Mouse (Mus musculus) myocyte (in vitro differentiated cells): ENCODE results near the gene Gm17409. TPM values are rescaled to one million over a fixed set of nuclear protein-coding genes. Genes with fewer than 3 reads are reported as not detected.

ENCODE experiments used
- H3K27me3 ChIP-seq: one replicate; pipeline ENCODE4 v1.6.1; 2011; ENCODE audit not compliant: control insufficient read depth, insufficient read depth, insufficient read length
- H3K36me3 ChIP-seq: one replicate; pipeline ENCODE4 v1.6.1; 2011; ENCODE audit not compliant: control insufficient read depth, insufficient read depth
- H3K4me2 ChIP-seq: one replicate; pipeline ENCODE4 v1.6.1; 2011; ENCODE audit warnings: low read depth, control low read depth
- H3K4me3 ChIP-seq: one replicate; pipeline ENCODE4 v1.5.1; 2011; ENCODE audit warnings: mild to moderate bottlenecking, control low read depth, moderate library complexity
- H3K79me2 ChIP-seq: one replicate; pipeline ENCODE4 v1.6.1; 2011; ENCODE audit not compliant: control insufficient read depth, insufficient read depth
- H3ac ChIP-seq: one replicate; pipeline ENCODE4 v1.6.1; 2011; ENCODE audit not compliant: control insufficient read depth, insufficient read length
- CEBPB ChIP-seq: IDR thresholded peaks from 2 replicates; pipeline ENCODE4 v1.6.1; 2011; ENCODE audit warnings: mild to moderate bottlenecking, moderate library complexity; ENCODE audit not compliant: poor library complexity, insufficient read depth, severe bottlenecking
- E2F4 ChIP-seq: IDR thresholded peaks from one replicate; pipeline ENCODE4 v1.6.1; 2011; ENCODE audit warnings: mild to moderate bottlenecking, control low read depth, moderate library complexity; ENCODE audit not compliant: insufficient read depth
- MAX ChIP-seq: IDR thresholded peaks from one replicate; pipeline ENCODE4 v1.6.1; 2011; ENCODE audit warnings: low read depth, mild to moderate bottlenecking, control low read depth
- MYOD1 ChIP-seq, 3 experiments: IDR thresholded peaks; one replicate each; pipeline ENCODE4 v1.6.1; 2011; ENCODE audit warnings: control low read depth in 2 of 3, low read depth in 2 of 3, mild to moderate bottlenecking in 2 of 3, moderate library complexity in 1 of 3; ENCODE audit not compliant: insufficient read length in 2 of 3, control insufficient read depth in 1 of 3
- MYOG ChIP-seq, 3 experiments: IDR thresholded peaks; one replicate each; pipeline ENCODE4 v1.6.1; 2011; ENCODE audit warnings: control low read depth in 2 of 3, low read depth in 2 of 3, mild to moderate bottlenecking in 2 of 3; ENCODE audit not compliant: insufficient read length in 2 of 3, control insufficient read depth in 1 of 3, insufficient read depth in 1 of 3
- POLR2A ChIP-seq: IDR thresholded peaks from one replicate; pipeline ENCODE4 v1.6.1; 2011; ENCODE audit warnings: low read depth, mild to moderate bottlenecking, control low read depth, moderate library complexity; ENCODE audit not compliant: insufficient read length
- POLR2AphosphoS2 ChIP-seq: IDR thresholded peaks from one replicate; pipeline ENCODE4 v1.6.1; 2011; ENCODE audit warnings: low read depth, control low read depth; ENCODE audit not compliant: insufficient read length
- REST ChIP-seq: IDR thresholded peaks from one replicate; pipeline ENCODE4 v1.6.1; 2011; ENCODE audit warnings: mild to moderate bottlenecking, control low read depth, moderate library complexity; ENCODE audit not compliant: insufficient read depth, insufficient read length
- SRF ChIP-seq: IDR thresholded peaks from one replicate; pipeline ENCODE4 v1.6.1; 2011; ENCODE audit warnings: low read depth; ENCODE audit not compliant: control insufficient read depth, insufficient read length
- TCF12 ChIP-seq: IDR thresholded peaks from one replicate; pipeline ENCODE4 v1.6.1; 2011; ENCODE audit warnings: mild to moderate bottlenecking, control low read depth; ENCODE audit not compliant: poor library complexity, insufficient read depth, severe bottlenecking
- TCF3 ChIP-seq: IDR thresholded peaks from one replicate; pipeline ENCODE4 v1.6.1; 2011; ENCODE audit warnings: low read depth, control low read depth; ENCODE audit not compliant: insufficient read length
- USF1 ChIP-seq: IDR thresholded peaks from one replicate; pipeline ENCODE4 v1.6.1; 2011; ENCODE audit warnings: low read depth, mild to moderate bottlenecking, control low read depth, moderate library complexity
- polyA plus RNA-seq: library from polyadenylated mRNA; unstranded; fragments of >200 nt; fragmentation: generic; extraction: Trizol; gene quantifications from one replicate; pipeline ENCODE4 v1.2.1, GENCODE M21; 2012; ENCODE audit warnings: missing spikeins

Gm17409 gene
- polyA plus RNA-seq, 1 experiment, result not detected

DNA sequence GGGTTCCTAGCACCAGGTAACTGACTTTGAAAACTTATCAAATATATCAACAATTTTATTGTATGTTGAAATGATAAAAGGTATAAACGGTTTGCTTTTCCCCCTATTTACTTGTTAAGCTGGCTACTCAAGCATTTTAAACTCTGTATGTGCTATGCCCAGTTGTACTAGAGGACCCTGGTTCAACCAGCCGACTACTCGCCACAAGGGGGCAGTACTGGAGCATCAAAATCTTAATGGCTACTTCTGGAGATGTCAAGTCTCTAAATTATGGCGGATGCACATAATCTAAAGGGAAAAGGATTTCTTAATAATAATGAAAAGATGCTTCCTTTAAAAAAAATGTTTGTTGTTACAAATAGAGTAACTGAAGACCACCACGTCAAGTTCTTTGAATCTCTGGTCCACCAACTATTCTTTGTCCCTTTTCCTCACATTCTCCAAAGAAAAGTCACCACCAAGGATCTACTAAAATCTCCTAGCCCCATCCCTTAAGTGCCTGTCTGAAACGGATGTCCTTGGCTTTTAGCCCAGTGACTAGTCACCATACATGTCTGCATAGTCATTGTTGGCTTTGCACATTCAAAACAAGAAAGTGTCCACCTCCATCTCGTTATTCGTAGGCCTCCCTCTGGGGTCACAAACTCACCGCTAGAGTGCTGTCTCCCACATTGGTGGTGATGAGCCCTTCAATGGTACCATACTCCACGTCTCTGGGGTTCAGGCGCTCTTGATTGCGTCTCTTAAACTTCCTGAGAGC lies 7.2 kb downstream of the Gm17409 start:
- Histone ChIP-seq H3ac (no peak overlapping the region), H3K27me3 (no peaks in the 10 kb centered on the region), H3K4me2 (no peak overlapping the region), H3K79me2 (peaks cover 24% of the 10 kb centered on the region), H3K36me3 (peaks cover 36% of the 10 kb centered on the region), H3K4me3 (no peak overlapping the region)
- TF ChIP-seq TCF3 (no peak), SRF (no peak), REST (no peak), USF1 (no peak), MYOG (IDR thresholded peaks at IDR 0.05; ENCODE audit: control insufficient read depth in 1 of 3, insufficient read depth in 1 of 3, insufficient read length in 2 of 3, low read depth in 2 of 3) (no peak), POLR2A (no peak), E2F4 (no peak), MYOD1 (IDR thresholded peaks at IDR 0.05; ENCODE audit: control insufficient read depth in 1 of 3, insufficient read length in 2 of 3, low read depth in 2 of 3) (no peak), CEBPB (no peak), TCF12 (no peak), POLR2AphosphoS2 (no peak), MAX (no peak)

DNA sequence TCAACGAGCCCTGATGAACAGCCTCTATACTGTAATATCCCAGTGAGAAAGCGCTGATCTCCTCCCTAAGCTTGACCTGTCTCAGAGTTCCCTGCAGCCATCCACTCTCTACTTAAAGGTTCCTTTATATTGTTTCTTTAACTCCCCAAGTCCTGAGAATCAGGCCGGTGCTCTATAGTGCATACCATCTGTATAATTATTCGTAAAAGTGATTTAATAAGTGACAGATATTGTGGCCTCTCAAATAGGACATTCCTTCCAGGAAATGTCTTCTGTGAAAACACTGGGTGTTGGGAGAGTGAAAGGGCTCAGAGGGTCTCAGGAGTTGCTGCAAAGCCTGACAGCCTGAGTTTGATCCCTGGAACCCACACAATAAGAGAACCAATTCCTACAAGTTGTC lies 8.2 kb downstream of the Gm17409 start:
- Histone ChIP-seq H3K4me3 (no peak overlapping the region), H3ac (no peak overlapping the region), H3K36me3 (peaks cover 31% of the 10 kb centered on the region), H3K27me3 (no peaks in the 10 kb centered on the region), H3K4me2 (no peak overlapping the region), H3K79me2 (peaks cover 34% of the 10 kb centered on the region)
- TF ChIP-seq SRF, result no peak
- TF ChIP-seq MYOD1 (IDR thresholded peaks at IDR 0.05; ENCODE audit: control insufficient read depth in 1 of 3, insufficient read length in 2 of 3, low read depth in 2 of 3), result no peak
- no peak for TF ChIP-seq E2F4
- no peak for TF ChIP-seq MYOG (IDR thresholded peaks at IDR 0.05; ENCODE audit: control insufficient read depth in 1 of 3, insufficient read depth in 1 of 3, insufficient read length in 2 of 3, low read depth in 2 of 3)
- no peak for TF ChIP-seq CEBPB
- TF ChIP-seq POLR2AphosphoS2, result no peak
- no peak for TF ChIP-seq POLR2A
- TF ChIP-seq USF1, result no peak
- TF ChIP-seq MAX, result no peak
- TF ChIP-seq TCF3, result no peak
- no peak for TF ChIP-seq REST
- no peak for TF ChIP-seq TCF12

DNA sequence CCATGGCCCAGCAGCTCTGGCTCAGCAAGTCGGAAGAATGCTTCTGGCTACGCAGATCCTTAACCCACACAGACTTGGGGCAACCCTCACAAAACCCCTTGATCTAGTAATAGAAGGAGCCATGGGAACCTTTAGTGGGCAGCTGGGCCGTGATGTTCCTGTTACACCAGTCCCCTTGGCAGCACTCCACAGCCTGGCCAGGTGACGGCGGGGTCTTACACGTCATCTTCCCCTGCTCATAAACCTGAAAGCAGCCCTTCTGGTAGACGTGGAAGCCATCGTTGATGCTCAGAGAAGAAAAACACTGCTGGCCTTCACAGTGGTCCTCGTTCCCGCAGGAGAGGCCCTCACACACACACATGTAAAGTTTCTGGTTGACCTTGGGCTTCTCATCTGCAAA lies 9.6 kb downstream of the Gm17409 start:
- H3K79me2 ChIP-seq, result peaks cover 43% of the 10 kb centered on the region
- no peak overlapping the region for H3K4me2 ChIP-seq
- TF ChIP-seq TCF12 (no peak), TCF3 (no peak), E2F4 (no peak), MYOD1 (IDR thresholded peaks at IDR 0.05; ENCODE audit: control insufficient read depth in 1 of 3, insufficient read length in 2 of 3, low read depth in 2 of 3) (no peak), MAX (no peak), MYOG (IDR thresholded peaks at IDR 0.05; ENCODE audit: control insufficient read depth in 1 of 3, insufficient read depth in 1 of 3, insufficient read length in 2 of 3, low read depth in 2 of 3) (no peak)
- no peaks in the 10 kb centered on the region for H3K27me3 ChIP-seq
- no peak overlapping the region for H3K4me3 ChIP-seq
- peaks cover 23% of the 10 kb centered on the region for H3K36me3 ChIP-seq
- H3ac ChIP-seq, result no peak overlapping the region

DNA sequence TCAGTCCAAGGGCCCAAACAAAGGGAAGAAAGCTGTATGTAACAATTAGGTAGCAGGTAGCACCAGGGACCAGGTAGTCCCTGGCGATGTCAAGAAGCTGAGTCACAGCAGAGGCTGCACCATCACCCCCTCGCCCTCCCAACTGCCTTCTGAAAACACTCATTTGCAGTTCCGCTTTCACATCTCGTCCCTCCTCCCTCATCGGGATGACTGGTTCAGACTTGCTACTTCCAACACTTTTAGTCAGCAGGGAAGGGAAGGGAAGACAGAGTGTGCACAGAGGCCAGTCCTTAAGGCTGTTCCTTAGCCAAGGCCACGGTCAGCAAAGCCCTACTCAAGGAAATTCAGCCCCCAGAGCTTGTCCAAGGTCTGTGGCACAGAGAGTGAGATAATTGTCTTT lies 10.8 kb downstream of the Gm17409 start:
- no peak for TF ChIP-seq MAX
- TF ChIP-seq E2F4, result no peak
- TF ChIP-seq USF1, result no peak
- no peak for TF ChIP-seq POLR2A
- TF ChIP-seq MYOG (IDR thresholded peaks at IDR 0.05; ENCODE audit: control insufficient read depth in 1 of 3, insufficient read depth in 1 of 3, insufficient read length in 2 of 3, low read depth in 2 of 3), result no peak
- TF ChIP-seq REST, result no peak
- no peak for TF ChIP-seq CEBPB
- no peak for TF ChIP-seq TCF12
- TF ChIP-seq POLR2AphosphoS2, result no peak
- TF ChIP-seq MYOD1 (IDR thresholded peaks at IDR 0.05; ENCODE audit: control insufficient read depth in 1 of 3, insufficient read length in 2 of 3, low read depth in 2 of 3), result no peak
- no peak for TF ChIP-seq TCF3
- H3ac ChIP-seq, result no peak overlapping the region
- no peaks in the 10 kb centered on the region for H3K27me3 ChIP-seq

More for the DNA sequence above, 10.8 kb downstream of the Gm17409 start:
- H3K4me2 ChIP-seq, result no peak overlapping the region
- H3K79me2 ChIP-seq, result peaks cover 50% of the 10 kb centered on the region
- H3K4me3 ChIP-seq, result no peak overlapping the region
- H3K36me3 ChIP-seq, result peaks cover 21% of the 10 kb centered on the region
